Mouse (Mus musculus) cortical plate, adult 2 months (tissue): Measurements from ENCODE around the gene Ssc5d. TPM values are rescaled to one million over a fixed set of nuclear protein-coding genes. Genes with fewer than 3 reads are reported as not detected.

Experiments
- H3K27ac ChIP-seq: fragments of 200-500 bp; 2 replicates; pipeline ENCODE4 v1.5.1; 2012; ENCODE audit warnings: low read length, control low read depth, inconsistent platforms; ENCODE audit not compliant: insufficient read depth
- H3K4me1 ChIP-seq: fragments of 200-500 bp; 2 replicates; pipeline ENCODE4 v1.6.1; 2011; ENCODE audit warnings: low read length; ENCODE audit not compliant: control insufficient read depth, insufficient read depth
- H3K4me3 ChIP-seq: fragments of 200-500 bp; 2 replicates; pipeline ENCODE4 v1.5.1; 2011; ENCODE audit warnings: mild to moderate bottlenecking, low read length, control low read depth; ENCODE audit not compliant: insufficient read depth
- CTCF ChIP-seq: fragments of 200-500 bp; IDR thresholded peaks from 2 replicates; pipeline ENCODE4 v1.5.1; 2011; ENCODE audit warnings: mild to moderate bottlenecking, control low read depth, low read length; ENCODE audit not compliant: insufficient read depth; ENCODE audit errors: extremely low read depth
- POLR2A ChIP-seq: fragments of 200-500 bp; IDR thresholded peaks from 2 replicates; pipeline ENCODE4 v1.6.1; 2011; ENCODE audit warnings: mild to moderate bottlenecking, low read length, control low read depth; ENCODE audit not compliant: insufficient read depth; ENCODE audit errors: extremely low read depth
- polyA plus RNA-seq: library from polyadenylated mRNA; depleted of rRNA; stranded (reverse); fragments of >200 nt; gene quantifications from 2 replicates; pipeline ENCODE4 v1.2.3, GENCODE M21; 2012; rRNA removed

The Ssc5d gene
- polyA plus RNA-seq, 1 experiment, result 3.8 TPM

GRCm38 (mm10) chr7:4971068-4971467 lies 45.5 kb downstream of the Ssc5d start, which contains the start of gene Sbk3:
Sbk3 (minus strand) TSS chr7:4971168.
- Histone ChIP-seq H3K4me1 (no peaks in the 10 kb centered on the region), H3K4me3 (no peak within 1 kb of the TSS), H3K27ac (no peak within 1 kb of the TSS)
- TF ChIP-seq POLR2A (no peak), CTCF (no peak)

GRCm38 (mm10) chr7:4971710-4972109 lies 46.1 kb downstream of the Ssc5d start:
- no peak overlapping the region for H3K4me3 ChIP-seq
- no peaks in the 10 kb centered on the region for H3K4me1 ChIP-seq
- no peak overlapping the region for H3K27ac ChIP-seq
- TF ChIP-seq CTCF (no peak), POLR2A (no peak)

- TF ChIP-seq CTCF (no peak), POLR2A (no peak)
- Histone ChIP-seq H3K4me1 (no peaks in the 10 kb centered on the region), H3K4me3 (no peak overlapping the region), H3K27ac (no peak overlapping the region)
These were observed 46.9 kb downstream of the Ssc5d start for GRCm38 (mm10) chr7:4972321-4973047.

DNA sequence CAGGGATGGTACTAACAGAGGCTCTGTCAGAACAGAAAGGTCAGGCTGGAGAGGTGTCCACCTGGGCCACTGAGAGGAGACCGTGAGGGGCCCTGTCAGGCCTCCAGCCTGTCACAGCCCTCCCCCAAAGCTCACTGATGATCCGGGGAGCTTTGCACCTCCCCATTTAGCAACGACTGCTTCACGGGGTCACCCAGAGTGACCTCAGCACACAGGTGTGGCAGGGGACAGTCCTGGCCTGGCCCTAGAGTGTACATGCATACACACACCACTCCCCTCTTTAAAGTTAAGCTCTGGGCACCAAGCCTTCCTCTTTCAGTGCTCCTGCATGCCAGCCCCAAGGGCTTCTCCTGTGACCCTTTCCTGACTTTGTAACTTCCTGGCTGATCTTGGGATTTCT lies 49.9 kb downstream of the Ssc5d start:
- TF ChIP-seq CTCF (no peak), POLR2A (no peak)
- H3K4me3 ChIP-seq, result no peak overlapping the region

GRCm38 (mm10) chr7:4976832-4977231 lies 51.2 kb downstream of the Ssc5d start:
- H3K4me3 ChIP-seq, result no peak overlapping the region
- no peak overlapping the region for H3K27ac ChIP-seq
- H3K4me1 ChIP-seq, result no peaks in the 10 kb centered on the region
- TF ChIP-seq POLR2A (no peak), CTCF (no peak)

More for the DNA sequence above, 49.9 kb downstream of the Ssc5d start:
- Histone ChIP-seq H3K4me1 (no peaks in the 10 kb centered on the region), H3K27ac (no peak overlapping the region)

GRCm38 (mm10) chr7:4988250-4988649 lies 62.7 kb downstream of the Ssc5d start:
- no peak overlapping the region for H3K4me3 ChIP-seq
- H3K4me1 ChIP-seq, result no peaks in the 10 kb centered on the region
- no peak overlapping the region for H3K27ac ChIP-seq
- no peak for TF ChIP-seq POLR2A
- TF ChIP-seq CTCF, result no peak

GRCm38 (mm10) chr7:4993347-4993998 lies 67.9 kb downstream of the Ssc5d start:
- no peak overlapping the region for H3K27ac ChIP-seq
- no peaks in the 10 kb centered on the region for H3K4me1 ChIP-seq
- TF ChIP-seq POLR2A, result no peak
- TF ChIP-seq CTCF, result no peak
- H3K4me3 ChIP-seq, result no peak overlapping the region

DNA sequence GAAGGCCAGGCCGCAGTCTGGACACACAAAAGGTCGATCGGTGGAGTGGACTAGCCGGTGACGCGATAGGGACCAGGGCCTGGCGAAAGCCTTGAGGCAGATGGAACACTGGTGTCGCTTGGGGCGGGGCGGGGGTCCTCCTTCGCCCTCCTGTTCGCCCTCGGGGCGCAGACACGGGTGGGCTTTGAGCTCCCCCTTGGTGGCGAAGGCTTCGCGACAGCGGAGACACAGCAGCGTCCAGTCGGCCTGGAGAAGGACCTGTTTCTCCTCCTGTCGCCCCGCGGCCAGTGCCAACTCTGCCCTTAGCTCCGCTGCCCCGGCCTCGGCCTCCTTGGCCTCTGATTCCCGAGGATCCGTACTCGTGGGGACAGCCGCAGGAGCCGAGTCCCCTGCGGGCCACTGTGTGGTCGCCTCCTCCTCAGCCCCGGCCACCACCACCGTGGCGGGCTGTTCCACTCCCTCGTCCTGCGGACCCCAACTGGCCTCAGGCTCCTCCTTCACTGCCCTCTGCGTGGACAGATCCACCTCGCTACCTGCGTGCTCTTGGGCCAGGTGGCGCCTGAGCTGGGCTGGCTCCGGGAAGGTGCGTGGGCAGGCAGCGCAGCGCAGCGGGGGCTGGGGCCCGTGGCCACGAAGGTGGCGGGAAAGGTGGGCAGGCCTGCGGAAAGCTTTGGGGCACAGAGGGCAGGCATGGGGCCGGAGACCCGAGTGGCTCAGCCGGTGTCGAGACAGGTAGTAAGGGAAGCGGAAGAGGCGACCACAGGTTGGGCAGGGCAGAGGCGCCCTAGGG lies 68.6 kb downstream of the Ssc5d start:
- Histone ChIP-seq H3K4me3 (no peak overlapping the region), H3K4me1 (no peaks in the 10 kb centered on the region), H3K27ac (no peak overlapping the region)
- no peak for TF ChIP-seq CTCF
- TF ChIP-seq POLR2A, result no peak

Other genes starting within 250 kb of the Ssc5d start
- 107 and 108 TPM in 2 replicates for gene Hspbp1, start 240.7 kb upstream of the Ssc5d start, polyA plus RNA-seq
- 305 and 330 TPM in 2 replicates for gene Brsk1, start 235.2 kb upstream of the Ssc5d start, polyA plus RNA-seq
- gene Tmem150b, start 200.5 kb upstream of the Ssc5d start, polyA plus RNA-seq, result 0.09 TPM in 1 of 2 replicates, not detected in the other
- gene Kmt5c, start 185.7 kb upstream of the Ssc5d start, polyA plus RNA-seq, result 60.1 and 66.9 TPM in 2 replicates
- gene Cox6b2, start 172.7 kb upstream of the Ssc5d start, polyA plus RNA-seq, result 15.1 and 20.3 TPM in 2 replicates
- not detected in 2 replicates for gene Fam71e2, start 154.5 kb upstream of the Ssc5d start, polyA plus RNA-seq
- gene Il11, start 142.9 kb upstream of the Ssc5d start, polyA plus RNA-seq, result 0.35 and 0.36 TPM in 2 replicates
- gene Tmem190, start 142.8 kb upstream of the Ssc5d start, polyA plus RNA-seq, result not detected in 2 replicates
- gene Tmem238, start 136.1 kb upstream of the Ssc5d start, polyA plus RNA-seq, result 4.6 and 4.9 TPM in 2 replicates
- 257 and 299 TPM in 2 replicates for gene Rpl28, start 132.9 kb upstream of the Ssc5d start, polyA plus RNA-seq
- 177 and 181 TPM in 2 replicates for gene Ube2s, start 113.2 kb upstream of the Ssc5d start, polyA plus RNA-seq
- 135 and 143 TPM in 2 replicates for gene Shisa7, start 81.1 kb upstream of the Ssc5d start, polyA plus RNA-seq
- gene Isoc2b, start 55.5 kb upstream of the Ssc5d start, polyA plus RNA-seq, result 12.3 and 15.7 TPM in 2 replicates
- gene Isoc2a, start 48.6 kb upstream of the Ssc5d start, polyA plus RNA-seq, result 11.7 and 11.8 TPM in 2 replicates
- 0.31 and 0.32 TPM in 2 replicates for gene Gm36210, start 19.3 kb upstream of the Ssc5d start, polyA plus RNA-seq
- gene Zfp628, start 10.6 kb upstream of the Ssc5d start, polyA plus RNA-seq, result 9.7 TPM in 2 replicates
- 91.7 and 94.0 TPM in 2 replicates for gene Nat14, start 3.8 kb upstream of the Ssc5d start, polyA plus RNA-seq
- 0.32 and 0.48 TPM in 2 replicates for gene Sbk2, start 38.6 kb downstream of the Ssc5d start, polyA plus RNA-seq
- gene Sbk3, start 45.4 kb downstream of the Ssc5d start, polyA plus RNA-seq, result 1.2 TPM in 2 replicates
- 38.0 and 39.2 TPM in 2 replicates for gene Zfp579, start 70.4 kb downstream of the Ssc5d start, polyA plus RNA-seq
- gene Zfp524, start 88.6 kb downstream of the Ssc5d start, polyA plus RNA-seq, result 15.3 and 15.6 TPM in 2 replicates
- gene Fiz1, start 88.9 kb downstream of the Ssc5d start, polyA plus RNA-seq, result 21.5 TPM in 2 replicates
- not detected in 2 replicates for gene Gm44973, start 89.7 kb downstream of the Ssc5d start, polyA plus RNA-seq
- 28.7 and 30.0 TPM in 2 replicates for gene Zfp865, start 94.6 kb downstream of the Ssc5d start, polyA plus RNA-seq
- gene Ccdc106, start 94.8 kb downstream of the Ssc5d start, polyA plus RNA-seq, result 68.6 and 70.2 TPM in 2 replicates
- not detected in 2 replicates for gene 4632433K11Rik, start 108.3 kb downstream of the Ssc5d start, polyA plus RNA-seq
- gene Zfp784, start 112.7 kb downstream of the Ssc5d start, polyA plus RNA-seq, result 5.7 and 6.5 TPM in 2 replicates
- gene Zfp580, start 125.8 kb downstream of the Ssc5d start, polyA plus RNA-seq, result 34.4 and 36.9 TPM in 2 replicates
- 184 TPM in 2 replicates for gene U2af2, start 136.4 kb downstream of the Ssc5d start, polyA plus RNA-seq
- gene Epn1, start 154.4 kb downstream of the Ssc5d start, polyA plus RNA-seq, result 420 and 464 TPM in 2 replicates
- gene Rfpl4, start 191.2 kb downstream of the Ssc5d start, polyA plus RNA-seq, result not detected in 2 replicates
- 0.27 and 0.36 TPM in 2 replicates for gene Rasl2-9, start 200.2 kb downstream of the Ssc5d start, polyA plus RNA-seq
- gene Vmn1r55, start 223.9 kb downstream of the Ssc5d start, polyA plus RNA-seq, result not detected in 2 replicates